9 mouse cellular contexts compared by ENCODE assay signal in genomic region chr1:168383832-168384593, GRCm38 (mm10). TPM values are rescaled to one million over a fixed set of nuclear protein-coding genes. Genes with fewer than 3 reads are reported as not detected.
DNase-seq lines count a peak whose midpoint lies in the region; ATAC-seq and TF ChIP-seq lines count a peak whose summit lies in the region.
"Had no signal": no experiment of that assay in that cellular context is flagged by ENCODE, and none has a peak within 500 bp of the region (broad histone marks: within the 10 kb centered on the region; RNA-seq: fewer than 3 reads in every experiment).

No protein-coding gene starts in this region.

- peak overlapping the region; percentile 28 for H3K9ac ChIP-seq in forebrain, embryonic 11.5 days (ENCODE audit: low read length)
- 0 out of 2 replicates have a peak overlapping the region, but pooled peaks have one; percentile 0 for H3K9ac ChIP-seq in neural tube, embryonic 12.5 days

- H3K9me3 ChIP-seq in forebrain, embryonic 11.5 days (ENCODE audit: control insufficient read depth, low read length) = no peaks in the 10 kb centered on the region
- no peaks in the 10 kb centered on the region for H3K9me3 ChIP-seq in neural tube, embryonic 12.5 days

- ATAC-seq in forebrain, embryonic 11.5 days (replicated peaks; ENCODE audit: low FRiP score) = peak; percentile 85
- no peak for ATAC-seq in neural tube, embryonic 12.5 days (ENCODE audit: low FRiP score, low read depth)

- peaks cover 54% of the 10 kb centered on the region for H3K4me1 ChIP-seq in forebrain, embryonic 11.5 days (replicated peaks; ENCODE audit: control insufficient read depth, insufficient read depth, low read length)
- peaks cover 78% of the 10 kb centered on the region for H3K4me1 ChIP-seq in neural tube, embryonic 12.5 days

- intact Hi-C loops in left cerebral cortex, adult 2 months (cut with DNase I) = loop anchor here (2.0 kb wide), 2 partner anchors 35 to 41 kb away; no protein-coding TSS in a partner anchor

- peak overlapping the region; percentile 78 for H3K27ac ChIP-seq in left cerebral cortex, adult 2 months
- H3K27ac ChIP-seq in forebrain, embryonic 11.5 days (ENCODE audit: low read depth, low read length) = peak overlapping the region; percentile 86
- H3K27ac ChIP-seq in neural tube, embryonic 12.5 days = 0 out of 2 replicates have a peak overlapping the region, but pooled peaks have one; percentile 2

- TF ChIP-seq CTCF in left cerebral cortex, adult 2 months (IDR thresholded peaks at IDR 0.05) = no peak

- H3K4me3 ChIP-seq in left cerebral cortex, adult 2 months = no peak overlapping the region
- H3K4me3 ChIP-seq in forebrain, embryonic 11.5 days (ENCODE audit: low read depth, low read length) = no peak overlapping the region
- H3K4me3 ChIP-seq in neural tube, embryonic 12.5 days = no peak overlapping the region

- no peaks in the 10 kb centered on the region for H3K36me3 ChIP-seq in forebrain, embryonic 11.5 days (ENCODE audit: control insufficient read depth, insufficient read depth, low read length)
- no peaks in the 10 kb centered on the region; the same call in 1 of the 2 replicates for H3K36me3 ChIP-seq in neural tube, embryonic 12.5 days

- H3K4me2 ChIP-seq in forebrain, embryonic 11.5 days (ENCODE audit: low read depth, low read length, severe bottlenecking) = peak overlapping the region; percentile 21; the same call in 1 of the 2 replicates
- peak overlapping the region; percentile 24 for H3K4me2 ChIP-seq in neural tube, embryonic 12.5 days (replicated peaks)

- DNase-seq in left cerebral cortex, adult 2 months (ENCODE audit: extremely low spot score in 1 of 2, low spot score in 2 of 2) = no peak
- DNase-seq in left cerebral cortex, adult 18-20 months (ENCODE audit: low spot score in 2 of 2) = no peak
- peak; percentile 89 for DNase-seq in forebrain, embryonic 11.5 days (ENCODE audit: low spot score)
- DNase-seq in kidney, adult 9 months = peak; percentile 93
- DNase-seq in adipocyte (ENCODE audit: low spot score) = no peak
- no peak for DNase-seq in urinary bladder, postnatal 4 days (ENCODE audit: low spot score in 2 of 2)
- DNase-seq in lung, postnatal 4 days = no peak

- 10% methylated on average over 5 of the region's 5 CpGs for WGBS in forebrain, embryonic 11.5 days
- WGBS in neural tube, embryonic 12.5 days = 18% methylated on average over 5 of the region's 5 CpGs

- H3K27me3 ChIP-seq in forebrain, embryonic 11.5 days (ENCODE audit: control insufficient read depth, insufficient read depth, low read length) = no peaks in the 10 kb centered on the region
- H3K27me3 ChIP-seq in neural tube, embryonic 12.5 days (replicated peaks) = no peaks in the 10 kb centered on the region

RNA-seq across cellular contexts. Expression of gene Pbx1, which starts 48.1 kb away (rescaled TPM):
- total RNA-seq in left cerebral cortex, adult 2 months (2021) = 100 to 1,000 TPM; 140 to 143 TPM
- total RNA-seq in left cerebral cortex, adult 18-20 months (2021) = 100 to 1,000 TPM; 130 to 135 TPM
- 45.8 and 51.1 TPM in 2 replicates for polyA plus RNA-seq in forebrain, embryonic 11.5 days (2014; fragmentation: Nextera tagmentation; extraction: Ambion mirVana)
- 43.9 and 53.7 TPM in 2 replicates for polyA plus RNA-seq in neural tube, embryonic 12.5 days (2016; fragmentation: Nextera tagmentation; extraction: Ambion mirVana)
- total RNA-seq: MEL had no signal

Comparison
In these comparisons a context has a peak if more than half of its experiments do, and no peak if none do; other contexts are left out.
1. DNase-seq: peak in forebrain, embryonic 11.5 days (single experiment) and kidney, adult 9 months (single experiment); none in left cerebral cortex, adult 2 months (0 of 2), left cerebral cortex, adult 18-20 months (0 of 2), adipocyte (single experiment), urinary bladder, postnatal 4 days (0 of 2) and lung, postnatal 4 days (0 of 2).
2. H3K27ac ChIP-seq: peak in every context shown above with its lines; median percentile 86 in forebrain, embryonic 11.5 days; 78 in left cerebral cortex, adult 2 months; 2 in neural tube, embryonic 12.5 days.